Mouse (Mus musculus): ENCODE data around the gene Parvb. TPM values are rescaled to one million over a fixed set of nuclear protein-coding genes. Genes with fewer than 3 reads are reported as not detected.

Parvb gene
- total and polyA plus RNA-seq, 3 experiments = 4.8 to 58.0 TPM; not detected in 1

DNA sequence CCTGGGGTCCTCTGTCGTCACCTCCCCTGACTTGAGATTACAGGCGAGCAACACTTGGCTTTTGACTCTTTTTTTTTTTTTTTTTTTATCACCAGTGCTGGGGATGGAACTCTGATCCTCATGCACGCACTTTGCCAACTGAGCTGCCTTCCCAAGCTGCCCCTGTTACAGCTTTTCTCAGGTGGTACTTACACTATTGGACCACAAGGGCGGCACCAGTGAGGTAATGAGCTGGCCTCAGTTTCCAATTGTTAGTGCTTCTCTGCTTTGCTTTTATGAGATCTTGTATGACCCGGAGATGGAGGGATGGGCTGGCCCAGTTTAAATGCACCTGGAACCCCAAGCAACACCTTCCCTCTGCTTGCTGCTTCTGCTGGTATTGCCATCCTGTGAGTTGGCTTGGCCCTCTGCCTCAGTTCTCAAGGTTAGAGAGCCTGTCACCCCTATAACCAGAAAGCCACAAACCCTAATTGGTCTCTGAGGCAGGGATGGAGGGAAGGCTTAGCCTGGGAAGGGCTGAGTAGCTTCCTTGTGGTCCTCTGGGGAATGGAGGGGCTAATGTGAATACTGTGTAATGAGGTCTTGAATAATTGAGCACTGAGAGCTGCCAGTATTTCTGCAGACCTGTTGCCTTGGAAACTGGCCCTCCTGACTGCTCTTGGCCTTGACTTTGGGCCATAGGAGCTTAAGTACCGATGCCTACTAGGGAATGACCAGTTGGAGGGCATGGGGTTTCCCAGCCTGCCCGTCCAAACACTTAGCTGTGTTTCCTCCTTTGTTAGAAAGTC is 3.1 kb downstream of the Parvb start:
- H3K9ac ChIP-seq (ENCODE audit: control insufficient read depth, low read depth, low read length, poor library complexity, severe bottlenecking) = no peak overlapping the region
- H3K27ac ChIP-seq (ENCODE audit: control insufficient read depth, low read depth, low read length) = peak overlapping the region; percentile 13; the same call in 1 of the 2 replicates
- H3K9me3 ChIP-seq (replicated peaks; ENCODE audit: insufficient read depth, low read length) = no peaks in the 10 kb centered on the region
- H3K79me2 ChIP-seq (ENCODE audit: control insufficient read depth, insufficient read depth, low read length, poor library complexity) = peaks cover 23% of the 10 kb centered on the region
- H3K4me1 ChIP-seq (ENCODE audit: control insufficient read depth in 1 of 2, insufficient read depth in 2 of 2, low read length in 2 of 2) = peaks cover 0 to 17% of the 10 kb centered on the region in 2 experiments; a peak in 2 of 4 replicates
- no peaks in the 10 kb centered on the region for H3K27me3 ChIP-seq (ENCODE audit: control insufficient read depth in 1 of 2, insufficient read depth in 2 of 2, low read length in 2 of 2)
- H3K36me3 ChIP-seq (ENCODE audit: control insufficient read depth in 1 of 2, insufficient read depth in 2 of 2, low read length in 2 of 2) = peaks cover 0 to 10% of the 10 kb centered on the region in 2 experiments; a peak in 2 of 4 replicates
- TF ChIP-seq POLR2AphosphoS5 (IDR thresholded peaks at IDR 0.05; ENCODE audit: borderline replicate concordance, low read depth, low read length) (no peak), ZKSCAN1 (IDR thresholded peaks at IDR 0.05; ENCODE audit: low read depth, low read length) (no peak), CTCF (IDR thresholded peaks at IDR 0.05 in 2 of 3, conservative IDR thresholded peaks at IDR 0.05 in 1 of 3; ENCODE audit: control insufficient read depth in 1 of 3, insufficient read depth in 1 of 3, low read depth in 2 of 3, low read length in 3 of 3, poor library complexity in 1 of 3, severe bottlenecking in 1 of 3) (peak; percentile 13 to 37 (median 19); a peak in 3 of 6 replicates), MEF2A (IDR thresholded peaks at IDR 0.05; ENCODE audit: extremely low read depth, insufficient replicate concordance, low read depth, low read length, poor library complexity, severe bottlenecking) (no peak), TBP (IDR thresholded peaks at IDR 0.05; ENCODE audit: low read depth, low read length) (no peak), RAD21 (IDR thresholded peaks at IDR 0.05; ENCODE audit: low read depth, low read length) (no peak), HCFC1 (IDR thresholded peaks at IDR 0.05; ENCODE audit: low read depth, low read length) (no peak)
- H3K4me3 ChIP-seq (ENCODE audit: control insufficient read depth in 1 of 2, insufficient read depth in 1 of 2, low read depth in 2 of 2, low read length in 2 of 2) = no peak overlapping the region
- no peak for DNase-seq (ENCODE audit: low read depth, low spot score)

DNA sequence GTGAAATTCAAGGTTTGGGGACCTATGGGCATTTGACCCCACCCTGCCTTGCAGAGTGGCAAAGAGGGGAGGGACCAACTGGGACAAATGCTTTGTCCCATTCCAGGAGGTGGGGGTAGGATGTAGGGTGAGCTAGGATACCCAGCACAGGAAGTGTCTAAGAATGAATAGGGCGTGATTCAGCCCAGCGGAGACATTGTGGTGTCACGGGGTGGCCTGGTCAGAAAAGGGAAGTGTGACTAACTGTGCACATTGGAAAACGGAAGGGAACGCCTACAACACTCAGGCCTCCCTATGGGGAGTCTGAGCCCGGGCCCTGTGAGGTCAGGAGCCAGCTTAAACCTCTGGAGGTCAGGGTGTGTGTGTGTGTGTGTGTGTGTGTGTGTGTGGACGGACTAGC is 3.8 kb downstream of the Parvb start:
- DNase-seq (ENCODE audit: low read depth, low spot score) = peak; percentile 59
- Histone ChIP-seq H3K27ac (ENCODE audit: control insufficient read depth, low read depth, low read length) (no peak overlapping the region), H3K4me1 (ENCODE audit: control insufficient read depth in 1 of 2, insufficient read depth in 2 of 2, low read length in 2 of 2) (peaks cover 0 to 13% of the 10 kb centered on the region in 2 experiments; a peak in 2 of 4 replicates), H3K4me3 (ENCODE audit: control insufficient read depth in 1 of 2, insufficient read depth in 1 of 2, low read depth in 2 of 2, low read length in 2 of 2) (no peak overlapping the region), H3K36me3 (ENCODE audit: control insufficient read depth in 1 of 2, insufficient read depth in 2 of 2, low read length in 2 of 2) (peaks cover 0 to 7% of the 10 kb centered on the region in 2 experiments; a peak in 2 of 4 replicates), H3K9ac (ENCODE audit: control insufficient read depth, low read depth, low read length, poor library complexity, severe bottlenecking) (no peak overlapping the region), H3K79me2 (ENCODE audit: control insufficient read depth, insufficient read depth, low read length, poor library complexity) (peaks cover 23% of the 10 kb centered on the region), H3K9me3 (replicated peaks; ENCODE audit: insufficient read depth, low read length) (no peaks in the 10 kb centered on the region), H3K27me3 (ENCODE audit: control insufficient read depth in 1 of 2, insufficient read depth in 2 of 2, low read length in 2 of 2) (no peaks in the 10 kb centered on the region)
- TF ChIP-seq RAD21 (IDR thresholded peaks at IDR 0.05; ENCODE audit: low read depth, low read length) = no peak
- no peak for TF ChIP-seq HCFC1 (IDR thresholded peaks at IDR 0.05; ENCODE audit: low read depth, low read length)
- TF ChIP-seq EP300 (IDR thresholded peaks at IDR 0.05; ENCODE audit: low read depth in 1 of 2, low read length in 2 of 2) = peak in 1 of 2 experiments; percentile 53; a peak in 2 of 4 replicates
- no peak for TF ChIP-seq ETS1 (IDR thresholded peaks at IDR 0.05; ENCODE audit: low read depth, low read length)
- TF ChIP-seq CHD2 (IDR thresholded peaks at IDR 0.05; ENCODE audit: low read length) = no peak
- no peak for TF ChIP-seq MEF2A (IDR thresholded peaks at IDR 0.05; ENCODE audit: extremely low read depth, insufficient replicate concordance, low read depth, low read length, poor library complexity, severe bottlenecking)
- TF ChIP-seq USF1 (IDR thresholded peaks at IDR 0.05; ENCODE audit: low read depth, low read length) = peak; percentile 46; the same call in 1 of the 2 replicates

Measured in MEL (cell line).